Comparison of ENCODE assay signal across 7 mouse cellular contexts in the genomic region with DNA sequence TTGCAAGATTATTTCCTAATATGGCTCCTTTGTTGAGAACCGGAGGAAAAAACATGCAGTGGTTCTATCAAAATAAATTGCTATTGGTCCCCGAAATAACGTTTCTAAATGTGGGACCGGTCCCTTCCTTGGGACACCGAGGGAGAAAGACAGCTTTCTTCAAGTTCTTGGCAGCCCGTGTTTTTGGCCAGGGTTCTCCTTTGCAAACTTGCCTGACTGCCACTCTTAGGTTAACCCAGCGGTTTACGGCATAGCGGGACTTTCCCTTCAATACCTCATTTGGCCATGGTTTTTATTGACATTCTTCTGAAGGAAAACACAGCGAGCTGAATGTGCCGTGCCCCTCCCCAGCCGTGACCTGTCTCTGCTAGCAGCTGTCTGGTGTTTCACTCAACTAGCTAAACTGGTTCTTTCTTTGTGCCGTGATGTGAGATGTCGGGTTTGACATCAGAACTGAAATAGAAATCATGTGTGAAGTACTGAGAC.
A peak's percentile ranks its signal among the peaks of the same experiment; 100 is the strongest.
DNase-seq lines count a peak whose midpoint lies in the region; ATAC-seq lines count a peak whose summit lies in the region.

No protein-coding gene starts in this region.

- ATAC-seq in activated CD4-positive, CD25-positive, alpha-beta regulatory T cell, adult 4 months: peak; percentile 86

- DNase-seq in CD8-positive naive resting alpha-beta T cell, adult 2 months (ENCODE audit: low read depth in 2 of 2, low spot score in 2 of 2): peak; percentile 54 to 55
- DNase-seq in fibroblast of lung, adult 2 months (ENCODE audit: low read depth): peak; percentile 43
- DNase-seq in heart, postnatal 14 days: peak; percentile 45 to 59
- peak; percentile 40 to 68 for DNase-seq in kidney, postnatal 25 days
- peak; percentile 83 for DNase-seq in lung, postnatal 36 days
- DNase-seq in retina, postnatal 1 day: peak; percentile 53

- intact Hi-C loops in heart, postnatal 14 days (cut with DNase I): loop anchor here (5.0 kb wide), 4 partner anchors 77 to 277 kb away; no protein-coding TSS in a partner anchor

Comparison
In these comparisons a context has a peak if more than half of its experiments do, and no peak if none do; other contexts are left out.
1. Peak in every context shown above with its lines: DNase-seq and ATAC-seq.